In genomic region chr15:102256431-102257201, GRCm38 (mm10) we compare ENCODE assay signal across 9 mouse cellular contexts. TPM values are rescaled to one million over a fixed set of nuclear protein-coding genes. Genes with fewer than 3 reads are reported as not detected.
A peak's percentile ranks its signal among the peaks of the same experiment; 100 is the strongest.
DNase-seq lines count a peak whose midpoint lies in the region; ATAC-seq and TF ChIP-seq lines count a peak whose summit lies in the region.
"Had no signal": no experiment of that assay in that cellular context is flagged by ENCODE, and none has a peak within 500 bp of the region (broad histone marks: within the 10 kb centered on the region; RNA-seq: fewer than 3 reads in every experiment).

No protein-coding gene starts in this region.

- H3K27me3 ChIP-seq in forebrain, postnatal 0 days (ENCODE audit: insufficient read depth, low read length), result peaks cover 4% of the 10 kb centered on the region; the same call in 1 of the 2 replicates
- peaks cover 60% of the 10 kb centered on the region for H3K27me3 ChIP-seq in liver, postnatal 0 days (ENCODE audit: insufficient read depth, low read length)

- H3K4me1 ChIP-seq in forebrain, postnatal 0 days (ENCODE audit: insufficient read depth), result peaks cover 10% of the 10 kb centered on the region; the same call in 1 of the 2 replicates
- H3K4me1 ChIP-seq in liver, postnatal 0 days (ENCODE audit: insufficient read depth), result peaks cover 8% of the 10 kb centered on the region

- peak overlapping the region; percentile 63 for H3K4me3 ChIP-seq in layer of hippocampus, adult 2 months
- H3K4me3 ChIP-seq in forebrain, postnatal 0 days (ENCODE audit: low read depth, low read length), result peak overlapping the region; percentile 55
- peak overlapping the region; percentile 61 for H3K4me3 ChIP-seq in liver, postnatal 0 days (ENCODE audit: low read depth, low read length)

- peak; percentile 30; the same call in 1 of the 2 replicates for ATAC-seq in forebrain, postnatal 0 days
- no peak for ATAC-seq in liver, postnatal 0 days

- DNase-seq in layer of hippocampus, adult 2 months (ENCODE audit: low spot score in 2 of 2), result no peak
- no peak for DNase-seq in layer of hippocampus, adult 18-20 months (ENCODE audit: low spot score in 2 of 2)
- DNase-seq in NIH3T3 (ENCODE audit: low read depth), result peak; percentile 47
- DNase-seq in forebrain, postnatal 0 days, result peak; percentile 22
- DNase-seq in liver, postnatal 0 days, result peak; percentile 13
- DNase-seq in urinary bladder, adult 18-20 months (ENCODE audit: low spot score in 2 of 2), result no peak
- no peak for DNase-seq in layer of hippocampus, adult 8-10 months (ENCODE audit: low spot score in 2 of 2)
- DNase-seq in left cerebral cortex, adult 11 months (ENCODE audit: low spot score), result no peak

- peak overlapping the region; percentile 90 for H3K27ac ChIP-seq in layer of hippocampus, adult 2 months
- no peak overlapping the region for H3K27ac ChIP-seq in forebrain, postnatal 0 days (ENCODE audit: low read depth, low read length)
- no peak overlapping the region for H3K27ac ChIP-seq in liver, postnatal 0 days (ENCODE audit: low read depth)

- no peak for TF ChIP-seq EP300 in liver, postnatal 0 days (IDR thresholded peaks at IDR 0.05; ENCODE audit: low read depth)

- peak overlapping the region; percentile 65 for H3K9ac ChIP-seq in forebrain, postnatal 0 days
- H3K9ac ChIP-seq in liver, postnatal 0 days (replicated peaks), result peak overlapping the region; percentile 55

- TF ChIP-seq CTCF in layer of hippocampus, adult 2 months (conservative IDR thresholded peaks at IDR 0.05), result no peak
- no peak for TF ChIP-seq CTCF in forebrain, postnatal 0 days (IDR thresholded peaks at IDR 0.05; ENCODE audit: low read depth)
- no peak for TF ChIP-seq CTCF in liver, postnatal 0 days (IDR thresholded peaks at IDR 0.05; ENCODE audit: low read depth)

- H3K36me3 ChIP-seq in forebrain, postnatal 0 days (ENCODE audit: insufficient read depth), result no peaks in the 10 kb centered on the region
- no peaks in the 10 kb centered on the region for H3K36me3 ChIP-seq in liver, postnatal 0 days (replicated peaks; ENCODE audit: insufficient read depth, low read length)

- WGBS in forebrain, postnatal 0 days, result 12% methylated on average over 22 of the region's 22 CpGs
- 17% methylated on average over 22 of the region's 22 CpGs for WGBS in liver, postnatal 0 days (ENCODE audit: insufficient replicate concordance)

- no peaks in the 10 kb centered on the region for H3K9me3 ChIP-seq in forebrain, postnatal 0 days (ENCODE audit: low read length)
- H3K9me3 ChIP-seq in liver, postnatal 0 days (ENCODE audit: low read length), result no peaks in the 10 kb centered on the region

- H3K4me2 ChIP-seq in forebrain, postnatal 0 days (ENCODE audit: low read depth), result peak overlapping the region; percentile 96
- peak overlapping the region; percentile 88 for H3K4me2 ChIP-seq in liver, postnatal 0 days (ENCODE audit: low read depth, low read length)

RNA-seq across cellular contexts. Expression of gene Rarg, which starts 0.7 kb away (rescaled TPM):
- 10 to 100 TPM; 12.2 to 14.1 TPM for total RNA-seq in layer of hippocampus, adult 2 months (2021)
- total RNA-seq in layer of hippocampus, adult 18-20 months (2021), result 10 to 100 TPM; 11.3 to 13.7 TPM
- 6.5 and 12.3 TPM in 2 replicates for total RNA-seq in forebrain, postnatal 0 days (2014; rRNA removed)
- polyA plus RNA-seq in forebrain, postnatal 0 days (2015; fragmentation: Nextera tagmentation; extraction: Ambion mirVana), result 4.5 and 4.6 TPM in 2 replicates
- polyA plus RNA-seq in liver, postnatal 0 days (2015; fragmentation: Nextera tagmentation; extraction: Ambion mirVana), result 2.4 and 2.6 TPM in 2 replicates
- total RNA-seq in layer of hippocampus, adult 8-10 months (2022), result 10 to 100 TPM; 14.5 to 20.7 (median 16.5) TPM

RNA-seq across cellular contexts. Expression of gene Gm9918, which starts 13.7 kb away (rescaled TPM):
- total RNA-seq in layer of hippocampus, adult 2 months (2021), result not detected
- not detected for total RNA-seq in layer of hippocampus, adult 18-20 months (2021)
- 0.15 TPM in 1 of 2 replicates, not detected in the other for total RNA-seq in forebrain, postnatal 0 days (2014; rRNA removed)
- polyA plus RNA-seq in forebrain, postnatal 0 days (2015; fragmentation: Nextera tagmentation; extraction: Ambion mirVana), result not detected in 2 replicates
- not detected in 2 replicates for polyA plus RNA-seq in liver, postnatal 0 days (2015; fragmentation: Nextera tagmentation; extraction: Ambion mirVana)
- total RNA-seq in layer of hippocampus, adult 8-10 months (2022), result under 1 TPM in 1 of 4 experiments, not detected in 3; 0.16 TPM
- total RNA-seq: neutrophil, adult 5-6 weeks had no signal

RNA-seq across cellular contexts. Expression of gene Mfsd5, which starts 22.6 kb away (rescaled TPM):
- total RNA-seq in layer of hippocampus, adult 2 months (2021), result 10 to 100 TPM; 34.2 to 40.9 TPM
- 10 to 100 TPM; 34.6 to 38.9 TPM for total RNA-seq in layer of hippocampus, adult 18-20 months (2021)
- total RNA-seq in forebrain, postnatal 0 days (2014; rRNA removed), result 33.2 and 39.3 TPM in 2 replicates
- polyA plus RNA-seq in forebrain, postnatal 0 days (2015; fragmentation: Nextera tagmentation; extraction: Ambion mirVana), result 63.0 and 63.7 TPM in 2 replicates
- 25.4 and 27.4 TPM in 2 replicates for polyA plus RNA-seq in liver, postnatal 0 days (2015; fragmentation: Nextera tagmentation; extraction: Ambion mirVana)
- 10 to 100 TPM; 36.9 to 41.8 (median 38.5) TPM for total RNA-seq in layer of hippocampus, adult 8-10 months (2022)

RNA-seq across cellular contexts. Expression of gene Itgb7, which starts 24.9 kb away (rescaled TPM):
- 1 to 10 TPM; 1.0 to 3.9 TPM for total RNA-seq in layer of hippocampus, adult 2 months (2021)
- total RNA-seq in layer of hippocampus, adult 18-20 months (2021), result 1 to 10 TPM in 1 of 2 experiments, under 1 TPM in 1; 0.76 to 1.9 TPM
- 0.31 and 2.4 TPM in 2 replicates for total RNA-seq in forebrain, postnatal 0 days (2014; rRNA removed)
- polyA plus RNA-seq in forebrain, postnatal 0 days (2015; fragmentation: Nextera tagmentation; extraction: Ambion mirVana), result 0.50 and 0.75 TPM in 2 replicates
- polyA plus RNA-seq in liver, postnatal 0 days (2015; fragmentation: Nextera tagmentation; extraction: Ambion mirVana), result 5.8 and 8.6 TPM in 2 replicates
- 1 to 10 TPM in 3 of 4 experiments, under 1 TPM in 1; 0.97 to 3.3 (median 1.7) TPM for total RNA-seq in layer of hippocampus, adult 8-10 months (2022)

RNA-seq across cellular contexts. Expression of gene Espl1, which starts 39.5 kb away (rescaled TPM):
- total RNA-seq in layer of hippocampus, adult 2 months (2021), result 1 to 10 TPM; 1.7 to 2.1 TPM
- 1 to 10 TPM in 1 of 2 experiments, under 1 TPM in 1; 0.64 to 1.4 TPM for total RNA-seq in layer of hippocampus, adult 18-20 months (2021)
- total RNA-seq in forebrain, postnatal 0 days (2014; rRNA removed), result 2.7 and 9.6 TPM in 2 replicates
- polyA plus RNA-seq in forebrain, postnatal 0 days (2015; fragmentation: Nextera tagmentation; extraction: Ambion mirVana), result 1.5 and 2.3 TPM in 2 replicates
- polyA plus RNA-seq in liver, postnatal 0 days (2015; fragmentation: Nextera tagmentation; extraction: Ambion mirVana), result 7.3 and 7.8 TPM in 2 replicates
- 1 to 10 TPM in 2 of 4 experiments, under 1 TPM in 2; 0.67 to 2.4 (median 1.1) TPM for total RNA-seq in layer of hippocampus, adult 8-10 months (2022)

Comparison
In these comparisons a context has a peak if more than half of its experiments do, and no peak if none do; other contexts are left out.
1. DNase-seq: peak in NIH3T3 (single experiment), forebrain, postnatal 0 days (single experiment) and liver, postnatal 0 days (single experiment); none in layer of hippocampus, adult 2 months (0 of 2), layer of hippocampus, adult 18-20 months (0 of 2), urinary bladder, adult 18-20 months (0 of 2), layer of hippocampus, adult 8-10 months (0 of 2) and left cerebral cortex, adult 11 months (single experiment).
2. Peak in every context shown above with its lines, with median percentiles within 50 percentile points of each other: H3K4me3 ChIP-seq.